Mouse (Mus musculus) cerebellum, adult 11-12 months (tissue): ENCODE results near the gene Vdr.
A peak's percentile ranks its signal among the peaks of the same experiment; 100 is the strongest.

Source experiments
- DNase-seq: peaks from one replicate; pipeline ENCODE4 v3.0.0; 2022

The Vdr gene

DNA sequence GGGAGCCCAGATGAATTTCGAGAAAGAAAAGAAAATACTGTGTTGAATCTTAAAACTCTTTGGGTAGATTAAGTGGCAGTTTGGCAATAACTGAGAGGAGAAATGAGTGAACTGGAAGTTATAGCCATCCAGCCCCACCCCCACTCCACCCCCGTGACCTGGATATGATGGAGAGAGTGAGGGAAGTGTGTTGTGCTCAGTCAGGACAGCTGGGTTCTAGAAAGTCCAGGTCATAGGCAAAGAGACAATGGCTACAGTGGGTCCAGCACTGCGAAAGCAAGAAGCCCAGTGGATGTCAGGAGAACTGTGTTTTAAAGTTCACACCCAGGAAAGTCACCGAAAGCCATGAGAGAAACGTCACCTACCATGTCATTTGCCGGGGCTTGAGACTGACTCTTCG, 8.8 kb upstream of the Vdr start:
- DNase-seq, result no peak

DNA sequence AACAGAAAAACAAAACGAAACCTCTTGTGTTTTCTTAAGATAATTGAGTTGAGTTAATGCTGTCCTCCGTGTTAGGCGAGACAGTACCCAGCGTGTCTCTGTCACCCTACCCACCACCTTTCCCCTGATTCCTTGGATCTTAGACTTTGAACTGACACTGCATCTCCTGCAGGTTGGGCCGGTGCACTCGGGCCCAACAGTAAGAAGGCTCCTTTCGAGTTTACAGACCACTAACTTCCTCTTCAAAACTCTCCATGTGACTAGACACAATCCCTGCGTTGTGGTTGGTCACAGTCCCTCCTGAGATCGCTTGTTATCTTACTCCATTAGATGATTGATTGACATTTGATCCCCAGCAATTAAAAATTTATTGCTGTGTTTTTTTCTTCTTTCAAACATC, 7.6 kb upstream of the Vdr start:
- DNase-seq, result no peak

DNA sequence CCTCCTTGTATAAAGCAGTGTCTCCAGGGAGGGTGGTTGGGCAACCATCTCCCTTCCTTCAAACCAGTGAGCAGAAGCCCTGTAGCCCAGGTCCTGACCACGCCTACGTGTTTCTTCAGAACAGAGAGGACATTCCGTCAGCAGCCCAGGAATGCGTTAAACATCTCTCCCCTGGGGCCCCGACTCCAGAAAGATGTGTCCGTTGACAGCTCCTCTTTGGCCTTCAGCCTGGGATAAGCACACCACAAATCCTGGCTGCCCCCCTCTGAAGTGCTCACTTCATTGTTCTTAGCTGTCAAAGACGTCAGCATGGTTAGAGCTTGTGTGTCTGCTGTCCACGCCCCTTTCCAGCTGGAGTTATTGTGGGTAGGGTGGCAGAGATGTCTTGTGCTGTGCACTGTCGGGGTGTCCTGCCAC, 3.9 kb upstream of the Vdr start:
- no peak for DNase-seq

DNA sequence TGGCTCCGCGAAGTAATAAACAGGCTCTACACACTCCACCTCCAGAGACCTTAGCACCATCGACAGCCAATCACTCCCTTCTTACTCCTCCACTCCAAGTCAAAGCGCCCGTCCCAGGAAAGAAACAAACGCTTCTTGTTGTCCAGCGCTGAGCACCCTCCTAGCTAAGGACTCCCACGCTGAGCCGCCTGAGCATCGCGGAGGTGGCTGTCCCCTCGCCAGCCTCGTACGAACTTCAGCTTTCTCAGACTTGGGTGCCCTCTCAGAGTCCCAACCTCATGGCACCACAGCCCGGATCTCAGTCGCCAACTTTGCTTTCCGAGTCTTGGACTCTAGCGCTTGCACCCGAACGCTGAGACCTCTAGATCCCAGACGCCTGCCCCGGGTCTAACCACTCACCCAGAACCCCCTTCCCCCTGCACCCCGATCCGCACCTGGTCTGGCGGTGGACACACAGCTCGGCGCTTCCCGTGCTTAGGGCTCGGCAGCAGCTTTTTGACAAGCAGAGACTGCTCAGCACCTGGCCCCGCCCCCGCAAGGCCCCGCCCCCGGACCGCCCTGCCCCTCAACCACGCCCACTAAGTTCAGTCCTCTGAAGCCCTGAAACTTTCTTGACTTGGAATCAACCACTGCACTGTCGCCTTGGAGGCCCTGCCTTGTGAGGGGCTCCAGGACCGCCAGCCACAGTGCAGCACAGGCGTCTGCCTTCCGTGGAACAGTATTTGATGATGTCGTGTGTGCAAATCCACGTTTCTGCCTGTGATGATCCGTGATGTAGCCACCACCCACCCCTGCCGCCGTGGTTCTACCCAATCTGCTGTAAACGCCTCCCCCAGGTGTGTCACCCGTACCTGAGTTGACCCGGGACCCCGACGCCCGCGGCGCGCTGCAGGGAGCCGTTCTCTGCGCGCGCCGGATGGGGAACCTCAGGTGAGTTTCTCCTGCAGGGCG, 2.4 kb downstream of the Vdr start:
- DNase-seq, result no peak

DNA sequence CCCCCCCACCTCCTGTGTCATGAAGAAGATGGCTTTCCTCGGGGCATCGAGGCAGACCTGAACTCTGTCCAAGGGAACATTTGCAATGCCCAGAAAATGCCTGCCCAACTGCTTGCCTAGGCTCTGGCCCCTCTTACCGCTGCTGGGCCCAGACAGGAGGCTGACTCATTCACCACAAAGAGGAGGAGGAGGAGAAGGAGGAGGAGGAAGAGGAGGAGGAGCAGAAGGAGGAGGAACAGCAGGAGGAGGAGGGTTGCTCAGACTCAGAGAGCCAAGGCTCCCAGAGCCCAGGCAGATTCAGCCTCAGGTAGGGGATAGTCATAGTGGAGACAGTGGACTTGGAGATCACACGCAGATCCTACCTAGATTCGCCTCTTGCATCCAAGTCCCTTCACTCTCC, 3.2 kb downstream of the Vdr start:
- no peak for DNase-seq

DNA sequence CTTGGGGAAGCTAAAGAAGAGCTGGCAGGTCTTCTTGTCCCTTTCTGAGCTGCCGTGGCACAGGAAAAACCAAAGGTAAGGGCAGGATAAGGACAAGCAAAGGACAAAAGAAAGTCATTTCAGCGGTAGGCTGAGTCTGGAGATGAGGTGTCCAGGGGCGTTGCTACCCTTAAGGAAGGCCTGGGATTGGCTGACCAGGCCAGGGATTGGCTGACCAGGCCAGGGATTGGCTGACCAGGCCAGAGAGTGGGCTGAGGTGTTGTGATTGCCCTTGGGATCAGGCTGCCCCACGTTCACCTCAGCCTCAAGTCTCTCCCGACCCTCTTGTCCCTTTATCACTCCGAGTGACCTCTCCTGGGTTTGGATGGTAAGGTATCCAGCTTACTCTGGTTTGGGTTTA, 5.1 kb downstream of the Vdr start:
- DNase-seq, result no peak

DNA sequence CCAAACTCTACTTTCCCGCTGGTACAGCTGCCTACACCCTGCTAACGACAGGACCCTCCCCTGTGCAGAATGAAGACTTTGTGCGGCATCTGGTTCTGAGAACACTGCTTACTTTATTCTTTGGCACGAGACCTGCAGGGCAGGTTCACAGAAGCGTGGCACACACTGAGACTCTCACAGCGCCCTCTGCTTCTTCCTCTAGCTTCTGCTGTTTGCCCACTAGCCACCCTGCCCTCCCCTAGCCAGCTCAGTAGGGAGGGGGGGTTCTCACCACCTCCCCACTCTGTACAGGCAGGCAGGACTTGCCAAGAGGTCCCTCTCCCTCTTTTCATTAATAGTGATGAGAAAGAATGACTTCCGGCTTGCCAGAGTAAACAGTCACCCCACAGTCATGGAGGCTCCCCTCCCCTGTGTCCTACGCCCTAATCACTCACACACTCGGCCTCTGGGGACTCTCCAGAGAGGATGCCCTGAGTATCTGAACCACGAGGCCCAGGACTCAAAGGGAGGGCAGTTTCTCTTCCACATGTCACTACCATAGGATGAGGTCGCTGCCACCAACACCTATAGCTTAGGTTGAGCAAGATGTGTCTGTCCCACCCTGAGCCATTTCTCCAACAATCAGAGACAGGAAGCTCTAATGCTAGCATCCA, 6.0 kb downstream of the Vdr start:
- no peak for DNase-seq

DNA sequence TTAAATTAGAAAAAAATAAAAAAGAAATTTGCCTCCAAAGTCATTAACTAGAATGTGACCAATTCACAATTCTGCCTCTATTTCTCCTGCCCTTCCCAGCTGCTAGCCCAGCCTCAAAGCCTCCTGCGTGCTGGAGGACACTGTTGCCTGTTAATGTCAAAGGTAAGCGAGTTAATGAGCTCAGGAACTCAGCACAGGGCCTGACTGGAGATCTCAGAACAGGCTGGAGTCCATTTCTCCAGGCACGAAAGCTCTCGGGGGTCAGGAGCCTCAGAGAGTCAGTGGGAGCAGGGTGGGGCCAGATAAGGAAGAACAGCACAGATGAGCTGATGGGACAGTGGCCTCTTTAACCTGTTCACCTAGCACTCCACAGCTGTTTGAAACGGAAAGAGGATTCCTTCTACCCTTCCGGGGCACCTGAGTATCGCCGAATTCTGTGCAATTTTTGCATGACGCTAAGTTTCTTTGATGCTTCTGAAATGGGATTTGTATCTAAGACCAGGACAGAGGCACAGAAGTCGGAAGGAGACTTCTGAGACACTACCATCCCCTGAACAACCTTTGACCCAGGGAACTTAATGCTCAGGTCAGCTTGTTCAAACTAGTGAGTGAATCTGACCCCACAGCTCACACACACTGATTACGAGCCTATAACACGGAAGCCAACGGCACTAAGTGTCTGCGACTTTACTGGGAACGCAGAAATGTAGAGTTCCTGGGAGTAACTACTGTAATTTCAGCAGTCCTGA, 7.0 kb downstream of the Vdr start:
- DNase-seq, result no peak

DNA sequence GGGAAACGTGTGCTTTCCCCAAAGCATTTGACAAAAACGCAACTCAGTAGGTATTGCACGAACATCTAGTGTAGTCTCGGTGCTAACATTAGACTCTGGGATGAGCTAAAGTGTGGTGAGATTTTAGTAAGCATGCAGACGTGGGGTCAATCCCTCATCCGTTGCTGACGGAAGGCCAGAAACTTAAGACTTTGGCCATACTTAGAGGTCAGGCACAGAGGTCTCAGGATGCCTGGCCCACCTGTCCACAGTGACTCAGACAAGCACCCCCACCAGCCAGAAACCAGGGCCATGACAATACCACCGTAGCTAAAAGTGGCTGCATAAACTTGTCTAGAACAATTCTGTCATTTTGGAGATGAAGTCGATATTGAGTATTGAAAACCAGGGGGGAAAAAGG, 9.4 kb downstream of the Vdr start:
- no peak for DNase-seq

DNA sequence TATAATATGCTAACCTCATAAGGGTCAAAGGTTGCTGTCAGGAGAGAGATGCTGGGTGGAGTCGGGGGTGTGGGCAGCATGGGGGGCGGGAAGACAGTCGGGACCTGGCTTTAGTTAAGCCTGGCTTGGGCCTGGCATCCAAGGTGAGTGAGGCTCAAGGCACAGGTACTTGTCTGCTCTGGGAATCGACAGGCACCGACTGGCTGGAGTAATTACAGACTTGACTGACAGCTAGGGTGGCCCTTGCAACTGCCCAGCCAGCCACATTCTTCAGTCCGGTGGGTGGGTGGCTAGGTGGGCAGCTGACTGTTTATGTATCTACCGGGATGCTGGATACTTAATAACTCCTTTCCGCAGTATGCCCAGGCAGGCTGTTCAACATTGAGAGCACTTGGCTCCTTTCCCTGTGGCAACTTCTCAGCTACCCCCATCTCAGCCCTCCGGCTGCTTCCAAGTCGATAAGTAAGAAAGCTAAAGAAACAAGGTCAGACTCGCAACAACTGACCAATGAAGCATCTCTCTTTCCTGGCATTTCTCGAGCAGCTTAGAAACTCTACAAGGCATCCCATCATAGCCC, 10.0 kb downstream of the Vdr start:
- no peak for DNase-seq

DNA sequence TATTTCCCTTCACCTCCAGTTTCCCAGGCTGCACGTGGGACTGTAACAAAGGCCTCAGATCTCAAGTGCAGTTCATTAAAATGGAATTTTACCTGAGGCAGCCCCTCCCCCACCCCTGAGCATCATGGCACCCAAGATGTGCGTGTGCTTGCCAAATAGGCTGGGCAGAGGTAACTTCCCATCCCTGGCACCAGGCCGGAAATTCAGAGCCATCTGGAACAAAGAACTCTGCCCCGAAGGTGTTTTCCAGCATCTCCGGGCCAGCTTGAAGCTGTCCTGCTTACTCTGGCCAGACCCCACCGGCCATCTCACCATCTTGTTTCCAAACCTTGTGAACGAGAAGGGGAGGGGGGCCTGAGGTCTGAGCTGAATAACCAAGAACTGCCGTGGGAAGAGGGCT, 10.7 kb downstream of the Vdr start:
- DNase-seq, result peak; percentile 14

DNA sequence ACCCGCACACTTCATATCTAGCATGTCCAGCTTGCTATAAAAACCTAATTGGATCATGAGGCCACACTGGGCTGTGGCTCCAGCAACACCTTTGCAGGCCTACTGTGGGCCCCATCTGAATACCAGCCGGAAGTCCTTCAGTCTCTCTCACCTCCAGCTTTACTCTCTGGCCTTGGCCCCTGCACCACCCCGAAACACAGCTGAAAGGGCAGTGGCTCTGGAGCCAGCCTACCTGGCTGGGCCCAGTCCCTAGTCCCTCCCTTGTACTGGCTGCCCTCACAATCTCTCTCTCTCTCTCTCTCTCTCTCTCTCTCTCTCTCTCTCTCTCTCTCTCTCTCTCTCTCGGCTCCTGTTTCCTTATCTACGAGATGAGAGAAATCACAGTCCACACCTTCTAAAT, 11.6 kb downstream of the Vdr start:
- no peak for DNase-seq

DNA sequence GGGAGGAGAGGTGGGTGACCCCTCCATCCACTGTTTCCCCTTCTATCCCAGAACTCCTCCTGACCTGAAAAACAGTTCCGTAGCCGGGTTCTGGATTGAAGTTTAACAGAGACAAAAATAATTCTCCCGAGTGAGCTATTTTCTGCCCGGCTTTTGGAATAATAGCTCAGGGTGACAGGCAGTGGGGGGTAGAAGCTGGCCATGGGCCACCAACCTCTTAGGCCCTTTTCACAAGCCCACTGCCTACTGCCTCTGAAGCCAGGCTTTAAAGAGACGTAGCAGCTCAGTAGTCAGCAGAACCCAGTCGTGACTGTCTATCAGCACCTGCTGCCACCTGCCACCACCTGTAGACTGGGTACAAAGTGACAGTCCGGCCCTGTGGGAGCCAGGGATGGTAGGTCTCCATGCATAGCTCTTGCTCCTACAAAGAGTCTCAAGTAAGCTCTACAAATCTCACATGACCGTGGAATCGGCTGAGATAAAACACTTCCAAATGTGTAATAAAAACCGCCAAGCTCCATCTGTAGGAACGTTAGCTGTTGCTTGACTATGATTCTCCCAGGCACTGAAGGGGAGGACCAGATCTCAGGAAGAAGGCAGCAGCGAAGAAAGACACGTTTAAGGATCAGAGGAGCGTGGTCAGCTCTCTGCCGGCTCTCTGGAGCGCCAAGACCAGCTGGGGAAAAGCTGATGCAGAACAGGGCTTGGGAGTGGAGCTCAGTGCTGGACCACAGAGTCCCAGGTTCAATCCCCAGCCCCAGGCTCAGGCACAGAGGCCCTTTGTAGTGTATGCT, 13.4 kb downstream of the Vdr start:
- no peak for DNase-seq

DNA sequence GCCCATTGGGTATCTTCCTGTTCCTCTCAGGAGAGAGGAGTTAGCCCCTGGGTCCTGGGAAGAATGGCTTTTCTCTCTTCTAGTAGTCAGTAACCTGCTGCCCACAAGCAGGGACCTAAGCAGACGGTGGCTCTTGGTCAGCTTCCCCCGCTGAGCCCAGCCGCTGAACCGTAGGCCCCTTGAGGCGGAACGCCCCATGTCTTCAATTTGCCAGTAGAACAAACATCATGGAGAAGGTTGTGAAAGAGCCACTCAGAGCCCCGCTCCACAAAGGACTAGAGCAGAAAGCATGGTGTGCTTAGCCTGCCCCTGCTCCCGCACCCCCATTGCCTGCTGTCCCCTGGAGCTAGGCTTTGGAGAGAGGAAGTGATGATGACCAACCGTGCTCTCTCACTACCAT, 14.1 kb downstream of the Vdr start:
- DNase-seq, result no peak

DNA sequence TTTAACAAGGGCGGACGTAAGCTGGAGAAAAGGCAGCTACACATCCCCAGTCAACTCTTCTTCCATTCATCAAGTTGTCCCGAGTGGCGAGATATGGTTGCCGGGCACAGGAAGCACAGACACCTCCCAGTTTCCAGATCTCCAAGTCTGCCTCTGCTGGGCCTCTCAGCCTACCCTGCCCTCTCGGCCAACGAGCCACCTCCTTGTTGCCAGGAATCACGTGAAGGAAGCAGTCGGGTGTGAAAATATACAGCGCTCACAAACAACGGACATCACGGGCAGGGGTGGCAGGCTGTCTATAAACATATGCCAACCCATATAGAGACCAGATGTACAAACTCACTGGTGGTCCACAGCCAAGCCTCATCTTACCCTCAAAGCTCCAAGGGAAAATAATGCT, 14.6 kb downstream of the Vdr start:
- no peak for DNase-seq

DNA sequence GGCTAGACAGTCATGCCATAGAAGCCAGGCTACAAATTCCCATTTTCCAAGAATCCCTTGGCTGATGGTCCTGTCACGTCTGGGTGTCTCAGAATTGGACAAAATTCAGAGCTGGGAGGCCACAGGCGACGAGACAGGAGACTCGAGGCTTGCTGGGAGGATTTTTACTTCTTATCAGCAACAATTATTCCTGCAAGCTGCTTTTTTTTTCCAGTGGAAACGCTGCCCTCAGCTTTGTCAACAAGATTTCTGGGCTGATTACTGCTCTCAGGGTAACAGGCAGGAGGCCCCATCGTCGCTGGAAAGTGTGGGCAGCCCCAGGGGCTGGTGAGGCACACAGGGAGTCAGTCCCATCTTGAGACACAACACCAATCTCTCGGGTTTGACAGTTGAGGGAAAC, 17.9 kb downstream of the Vdr start:
- no peak for DNase-seq

DNA sequence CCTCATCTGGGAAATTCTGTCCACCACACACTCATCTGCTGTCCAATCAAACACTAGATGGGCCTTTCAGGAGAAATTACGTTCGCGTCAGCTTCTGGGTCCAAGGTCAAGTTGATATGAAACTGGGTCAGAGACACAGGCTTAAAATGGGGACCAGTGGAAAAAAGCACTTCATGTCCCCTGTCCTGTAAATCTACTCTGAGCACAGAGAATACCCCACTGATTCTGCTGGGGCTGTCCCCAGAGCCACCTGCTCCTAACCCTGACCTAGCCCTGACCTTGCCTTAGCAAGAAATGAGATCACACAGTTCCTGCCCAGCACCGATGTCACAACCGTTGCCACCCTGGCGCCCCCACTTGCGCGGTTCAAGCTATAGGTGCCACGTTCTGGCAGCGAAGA, 20.0 kb downstream of the Vdr start:
- no peak for DNase-seq

DNA sequence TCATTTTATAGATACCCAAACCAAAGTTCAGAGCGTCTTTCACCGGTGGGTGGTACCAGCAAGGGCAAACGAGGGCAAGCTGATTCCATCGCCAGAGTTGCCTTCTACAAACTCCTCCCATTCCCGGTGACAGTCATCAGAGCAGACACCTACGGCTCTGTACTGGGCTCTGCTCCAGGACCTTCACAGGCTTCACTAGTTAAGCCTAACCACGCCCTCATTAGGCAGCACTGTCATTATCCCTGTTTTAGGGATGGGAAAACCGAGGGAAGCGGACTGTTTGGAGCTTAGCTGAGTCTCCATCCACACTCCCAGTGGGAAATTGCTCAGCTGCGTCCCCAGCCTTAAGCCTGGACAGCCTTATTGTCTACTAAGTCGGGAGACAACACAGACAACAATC, 20.4 kb downstream of the Vdr start:
- DNase-seq, result no peak

DNA sequence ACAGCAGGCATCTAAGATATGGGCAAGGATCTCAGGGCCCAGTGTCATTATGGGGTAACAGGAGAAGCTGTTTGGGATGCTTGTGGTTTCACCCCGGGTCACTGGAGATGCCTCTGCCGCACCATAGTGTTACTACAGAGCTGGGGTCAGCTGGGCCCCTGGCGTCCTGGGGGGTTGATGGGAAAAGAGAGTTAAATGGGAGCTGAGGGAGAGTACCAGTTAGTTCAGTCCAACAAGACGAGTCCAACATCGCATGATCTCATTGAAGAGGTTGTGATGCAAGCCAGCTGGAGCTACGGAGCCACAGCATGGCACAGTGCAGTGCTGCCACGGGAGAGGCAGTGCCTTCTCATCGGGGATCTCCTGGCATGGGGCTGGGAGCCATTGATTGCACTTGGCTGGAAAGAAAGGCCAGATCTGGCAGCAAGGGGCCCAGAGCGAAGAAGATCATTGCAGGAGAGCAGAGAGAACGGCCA, 22.9 kb downstream of the Vdr start:
- DNase-seq, result no peak

DNA sequence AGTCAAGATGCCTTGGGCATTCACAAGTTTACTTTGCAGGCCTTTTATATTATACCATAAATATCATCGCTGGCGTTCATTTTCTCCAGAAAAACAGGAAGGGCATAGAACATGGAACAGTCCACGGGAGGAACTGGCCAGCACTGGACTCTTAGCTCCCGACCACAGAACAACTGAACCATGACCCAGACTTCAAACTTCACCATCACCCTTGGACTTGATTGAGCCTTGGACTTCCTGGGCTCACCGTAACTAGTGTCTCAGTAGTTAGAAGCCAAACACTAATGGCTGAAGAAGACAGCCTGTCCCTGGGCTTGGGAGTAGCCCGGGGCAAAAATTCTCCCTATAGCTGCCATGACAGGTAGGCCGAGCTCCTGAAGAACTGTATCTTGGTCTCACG, 29.0 kb downstream of the Vdr start:
- DNase-seq, result no peak

DNA sequence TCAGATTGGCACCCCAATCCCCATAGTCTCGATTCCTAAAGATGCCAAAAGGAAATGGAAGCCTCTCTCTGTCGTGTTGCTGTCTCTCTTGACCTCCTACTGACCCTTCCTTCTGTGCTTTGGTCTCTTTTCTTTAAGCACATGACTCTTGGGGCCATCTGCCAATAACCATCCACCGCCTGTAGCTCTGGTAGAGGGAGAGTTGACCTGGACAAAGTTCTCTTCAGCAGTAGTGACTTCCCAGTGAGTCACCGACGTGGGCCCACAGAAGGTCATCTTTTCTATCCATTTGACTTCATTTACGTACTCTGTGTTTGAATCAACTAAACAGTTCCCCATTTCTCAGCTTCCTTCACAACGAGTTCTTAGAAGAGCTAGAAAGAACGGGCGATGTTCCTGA, 30.0 kb downstream of the Vdr start:
- DNase-seq, result no peak

DNA sequence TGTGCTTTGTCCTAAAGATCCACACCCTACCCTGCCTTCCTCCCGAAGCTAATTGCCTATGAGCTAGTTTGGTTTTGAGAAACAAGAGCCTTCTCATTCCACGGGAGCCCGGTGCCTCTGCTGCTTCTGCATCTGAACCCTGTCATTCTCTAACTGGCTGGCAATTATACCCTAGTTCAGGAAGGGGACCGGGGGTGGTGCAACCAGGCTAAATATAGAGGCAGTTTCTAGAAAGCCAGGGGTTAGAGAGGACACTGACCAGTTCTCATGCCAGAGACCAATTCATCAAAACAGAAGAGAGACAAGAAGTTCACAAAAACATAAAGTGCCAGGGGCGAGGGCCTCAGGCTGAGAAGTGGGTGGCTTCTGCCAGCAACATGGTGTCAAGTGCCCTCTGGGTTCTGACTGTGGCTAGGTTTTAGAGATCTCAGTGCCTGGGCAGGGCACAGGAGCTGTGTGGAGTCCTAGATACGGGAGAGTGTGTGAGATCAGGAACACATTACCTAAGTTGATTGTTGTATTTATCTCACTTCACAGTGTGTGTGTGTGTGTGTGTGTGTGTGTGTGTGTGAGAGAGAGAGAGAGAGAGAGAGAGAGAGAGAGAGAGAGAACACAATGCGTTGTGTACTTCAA, 31.6 kb downstream of the Vdr start:
- DNase-seq, result no peak
